ENCODE assay signal across 8 mouse cellular contexts in the genomic region with DNA sequence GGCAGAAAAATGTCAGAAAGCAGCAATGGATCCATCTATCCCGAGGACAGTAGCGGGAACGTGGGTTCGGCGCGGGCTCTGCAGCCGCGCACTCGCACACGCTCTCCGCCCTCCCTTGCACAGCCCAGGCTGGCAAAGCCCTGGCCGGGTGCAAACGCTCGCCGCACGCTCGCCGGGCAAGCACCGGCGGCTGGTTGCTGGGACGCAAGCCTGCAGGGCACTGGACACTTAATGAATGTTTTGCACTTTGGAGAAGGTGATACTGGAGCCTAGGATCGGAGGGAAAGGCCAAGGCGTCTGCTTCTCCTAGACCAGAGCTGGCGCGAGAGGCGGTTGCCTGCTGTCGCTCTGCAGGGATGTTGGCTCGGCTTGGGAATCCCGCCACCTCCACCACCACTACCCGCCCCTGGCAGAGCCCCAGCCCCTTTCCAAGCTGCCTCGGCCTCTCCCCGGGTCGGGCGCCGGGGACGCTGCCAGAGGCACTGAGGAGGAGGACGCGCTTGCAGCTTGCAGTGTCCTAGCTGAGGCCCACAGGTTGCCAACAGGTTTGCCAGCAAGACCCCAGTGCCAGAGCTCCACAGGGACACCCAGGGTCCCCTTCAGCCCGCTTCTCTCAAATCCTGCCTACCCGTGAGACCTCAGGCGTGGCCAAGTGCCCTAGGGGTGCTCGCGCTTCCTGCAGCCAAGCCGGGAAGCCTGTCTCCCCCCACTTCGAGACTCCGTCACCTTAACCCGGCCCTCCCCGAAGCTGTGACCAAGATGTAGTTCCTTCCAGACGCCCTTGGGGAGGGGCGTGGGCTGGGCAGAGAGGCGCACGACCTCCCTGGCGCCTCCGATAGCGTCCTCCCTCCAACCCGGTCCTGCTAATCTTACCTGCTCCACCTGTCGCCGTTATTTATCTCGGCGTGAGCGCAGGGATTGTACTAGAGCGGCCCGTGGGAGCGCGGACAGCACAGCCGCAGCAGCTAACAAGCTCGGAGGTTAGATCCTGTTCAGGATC.
A peak's percentile ranks its signal among the peaks of the same experiment; 100 is the strongest.
DNase-seq lines count a peak whose midpoint lies in the region; ATAC-seq lines count a peak whose summit lies in the region.

No protein-coding gene starts in this region.

- 0 out of 2 replicates have a peak overlapping the region, but pooled peaks have one; percentile 1 for H3K9ac ChIP-seq in intestine, embryonic 14.5 days (ENCODE audit: low read length)
- H3K9ac ChIP-seq in neural tube, embryonic 14.5 days (replicated peaks; ENCODE audit: low read depth, low read length), result peak overlapping the region; percentile 75

- peaks cover 2% of the 10 kb centered on the region; the same call in 1 of the 2 replicates for H3K9me3 ChIP-seq in intestine, embryonic 14.5 days (ENCODE audit: control insufficient read depth, low read length)
- H3K9me3 ChIP-seq in neural tube, embryonic 14.5 days (ENCODE audit: control insufficient read depth, low read length), result no peaks in the 10 kb centered on the region

- ATAC-seq in intestine, embryonic 14.5 days (replicated peaks; ENCODE audit: low FRiP score, low TSS enrichment, low read depth), result no peak; the same call in 1 of the 2 replicates
- peak; percentile 76 for ATAC-seq in neural tube, embryonic 14.5 days (ENCODE audit: low read depth)

- intact Hi-C loops in gastrocnemius, postnatal 14 days (cut with DNase I; ENCODE audit: low total_unique reads), result no loop called here

- peaks cover 50% of the 10 kb centered on the region for H3K27me3 ChIP-seq in intestine, embryonic 14.5 days (replicated peaks; ENCODE audit: control insufficient read depth, insufficient read depth, low read length)
- peaks cover 9% of the 10 kb centered on the region for H3K27me3 ChIP-seq in neural tube, embryonic 14.5 days (ENCODE audit: control insufficient read depth, insufficient read depth, low read length)

- peak; percentile 29 for DNase-seq in urinary bladder, adult 2 months (ENCODE audit: low spot score)
- DNase-seq in urinary bladder, postnatal 10 days (ENCODE audit: low spot score), result no peak
- peak; percentile 52 to 92 for DNase-seq in cerebellum, postnatal 4 days (ENCODE audit: low spot score in 2 of 2)
- peak; percentile 76 for DNase-seq in gastrocnemius, postnatal 14 days
- DNase-seq in intestine, embryonic 14.5 days (ENCODE audit: low spot score), result peak; percentile 80
- peak; percentile 72 for DNase-seq in liver
- DNase-seq in spleen, adult 12 weeks (ENCODE audit: low spot score), result no peak

- peak overlapping the region; percentile 61 for H3K4me3 ChIP-seq in intestine, embryonic 14.5 days (ENCODE audit: low read depth, low read length)
- peak overlapping the region; percentile 62 for H3K4me3 ChIP-seq in neural tube, embryonic 14.5 days (ENCODE audit: low read depth, low read length)

- H3K36me3 ChIP-seq in intestine, embryonic 14.5 days (ENCODE audit: control insufficient read depth, insufficient read depth, low read length), result no peaks in the 10 kb centered on the region
- no peaks in the 10 kb centered on the region for H3K36me3 ChIP-seq in neural tube, embryonic 14.5 days (ENCODE audit: control insufficient read depth, insufficient read depth, low read length)

- 2% methylated on average over 67 of the region's 67 CpGs for WGBS in intestine, embryonic 14.5 days
- WGBS in neural tube, embryonic 14.5 days, result 1% methylated on average over 66 of the region's 67 CpGs

- no peak overlapping the region for H3K27ac ChIP-seq in intestine, embryonic 14.5 days (ENCODE audit: low read depth)
- H3K27ac ChIP-seq in neural tube, embryonic 14.5 days (ENCODE audit: low read depth, low read length), result peak overlapping the region; percentile 75

- H3K4me1 ChIP-seq in intestine, embryonic 14.5 days (replicated peaks; ENCODE audit: control insufficient read depth, insufficient read depth, low read length), result peaks cover 23% of the 10 kb centered on the region
- peaks cover 35% of the 10 kb centered on the region for H3K4me1 ChIP-seq in neural tube, embryonic 14.5 days (ENCODE audit: control insufficient read depth, insufficient read depth, low read length)

- peak overlapping the region; percentile 69 for H3K4me2 ChIP-seq in intestine, embryonic 14.5 days (ENCODE audit: low read length)
- peak overlapping the region; percentile 97 for H3K4me2 ChIP-seq in neural tube, embryonic 14.5 days (ENCODE audit: low read depth, low read length)

Comparison
In these comparisons a context has a peak if more than half of its experiments do, and no peak if none do; other contexts are left out.
1. DNase-seq: peak in urinary bladder, adult 2 months (single experiment), cerebellum, postnatal 4 days (2 of 2), gastrocnemius, postnatal 14 days (single experiment), intestine, embryonic 14.5 days (single experiment) and liver (single experiment); none in urinary bladder, postnatal 10 days (single experiment) and spleen, adult 12 weeks (single experiment).